Mouse (Mus musculus) lung, postnatal 36 days (tissue): ENCODE measurements around the gene Mllt3.
"Not testable (repeated sequence)": the region's sequence is repeated elsewhere in the genome, so short reads cannot be mapped to it uniquely, and the experiment has no call there.

Source experiments
- DNase-seq: peaks from one replicate; pipeline ENCODE4 v3.0.0; 2022; ENCODE audit warnings: mixed read lengths

Gene Mllt3

DNA sequence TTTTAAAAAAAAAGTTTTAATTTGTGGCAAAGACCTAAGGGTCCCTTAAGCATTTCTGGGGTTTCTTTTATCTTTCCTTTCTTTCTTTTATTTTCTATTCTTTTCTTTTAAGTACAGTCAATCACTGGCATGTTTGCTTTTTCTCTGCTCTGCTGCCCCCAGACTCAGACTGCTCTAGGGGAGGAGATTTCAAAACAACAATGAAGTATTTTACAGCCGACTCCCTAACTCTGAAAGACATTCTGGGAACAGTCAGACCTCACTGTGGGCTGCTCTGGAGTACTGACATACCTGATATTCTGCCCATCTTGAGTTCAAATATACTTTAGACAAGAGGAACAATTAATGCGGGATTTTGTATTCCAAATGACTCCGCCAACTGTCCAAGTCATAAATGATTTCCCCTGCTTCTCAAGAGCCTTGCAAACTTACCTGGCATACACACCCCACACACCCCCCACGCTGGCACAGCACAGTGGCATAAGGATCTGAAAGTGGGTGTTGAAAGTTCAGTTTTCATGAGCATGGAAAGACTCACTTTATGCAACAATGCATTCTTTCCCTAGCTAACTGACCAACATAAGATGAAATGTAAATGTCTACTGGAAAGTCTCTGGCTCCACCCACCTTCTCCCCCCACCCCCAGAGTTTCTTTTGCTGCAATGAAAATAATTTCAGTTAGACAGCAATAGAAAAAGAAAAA lies 21.1 kb downstream of the Mllt3 start:
- DNase-seq, result peak; percentile 43

DNA sequence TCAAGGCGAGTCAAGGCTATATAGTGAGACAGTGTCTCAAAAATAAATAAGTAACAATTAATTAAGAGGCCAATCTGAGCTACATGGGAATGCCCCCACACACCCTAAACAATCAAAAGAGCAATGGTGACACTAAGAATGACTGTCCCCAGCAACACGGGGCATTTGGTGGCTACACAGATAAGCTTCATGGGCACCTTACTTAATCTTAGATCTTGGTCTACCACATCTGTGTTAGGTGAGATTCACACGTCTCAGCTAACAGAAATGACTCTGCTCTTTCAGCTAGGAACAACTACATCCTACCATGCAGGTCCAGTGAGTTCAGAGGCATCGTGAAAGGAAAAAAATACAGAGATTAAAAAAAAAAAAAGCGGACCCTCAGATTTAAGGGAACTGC lies 22.7 kb downstream of the Mllt3 start:
- DNase-seq, result no peak

DNA sequence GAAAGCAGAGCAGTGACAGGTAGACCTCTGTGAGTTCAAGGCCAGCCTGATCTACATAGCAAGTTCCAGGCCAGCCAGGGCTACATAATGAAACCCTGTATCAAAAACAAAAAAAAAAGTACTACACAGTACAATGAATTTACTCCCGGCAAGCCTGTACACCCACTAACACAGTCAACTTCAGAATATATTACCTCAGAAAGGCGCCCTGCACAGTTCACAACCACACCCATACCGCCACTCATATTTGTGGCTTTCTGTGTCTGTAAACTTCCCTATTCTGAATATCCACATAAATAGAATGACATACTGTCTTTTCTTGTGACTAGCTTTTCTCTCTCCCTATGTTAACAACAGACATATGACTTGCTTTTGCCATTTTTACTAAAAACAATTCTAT lies 27.4 kb downstream of the Mllt3 start:
- DNase-seq, result peak; percentile 42

DNA sequence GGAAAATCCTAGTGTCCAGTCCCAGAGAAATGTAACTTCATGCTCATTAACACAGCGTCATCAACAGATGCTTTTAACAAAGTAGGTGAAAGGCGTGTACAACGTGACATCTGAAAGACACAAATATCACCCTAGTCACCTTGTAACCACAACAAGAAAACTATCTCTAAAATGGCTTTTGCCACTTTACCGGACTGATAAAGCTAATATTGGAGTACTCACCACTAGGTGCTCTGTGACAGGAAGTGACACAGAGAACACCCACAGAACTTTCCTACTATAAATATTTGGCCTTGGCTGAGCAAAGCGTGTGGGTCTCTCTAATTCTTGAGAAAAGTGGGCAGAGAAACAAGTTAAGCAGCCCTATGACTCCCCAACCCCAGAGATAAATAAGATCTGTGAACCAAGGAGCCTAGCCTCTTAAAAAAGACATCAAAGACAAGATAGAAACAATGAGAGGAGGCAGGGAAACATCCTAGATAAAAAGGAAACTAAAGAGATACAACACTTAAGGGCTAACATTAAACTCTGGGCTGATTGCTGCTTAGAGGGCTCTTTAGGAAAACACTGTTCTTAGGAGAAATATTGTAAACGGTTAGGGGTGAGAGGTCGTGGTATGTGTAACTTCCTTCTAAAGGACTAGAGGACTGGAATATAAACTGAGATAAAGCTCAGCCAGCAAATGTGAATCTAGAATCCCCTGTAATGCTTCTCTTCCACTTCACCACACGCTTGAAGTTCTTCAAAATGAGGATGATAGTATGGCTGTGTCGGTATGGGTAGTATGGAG lies 29.8 kb downstream of the Mllt3 start:
- peak; percentile 19 for DNase-seq

DNA sequence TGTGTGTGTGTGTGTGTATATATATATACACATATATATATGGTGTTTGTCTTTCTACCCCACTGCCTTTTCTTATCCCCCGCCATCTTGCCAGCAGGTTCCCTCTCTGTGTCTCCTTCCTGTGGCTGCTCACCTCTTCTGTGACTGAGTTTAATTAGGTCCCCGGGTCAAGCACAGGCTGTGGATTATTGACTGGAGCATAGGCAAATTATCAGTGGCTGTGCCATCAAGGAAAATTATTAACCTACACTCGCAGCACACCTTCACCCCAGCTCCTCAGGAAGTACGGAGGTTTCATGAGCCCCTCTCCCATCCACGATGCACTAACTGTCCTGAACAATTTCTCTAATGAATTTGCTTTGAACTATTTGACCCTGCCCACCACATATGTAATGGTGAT lies 41.5 kb downstream of the Mllt3 start:
- DNase-seq, result no peak

DNA sequence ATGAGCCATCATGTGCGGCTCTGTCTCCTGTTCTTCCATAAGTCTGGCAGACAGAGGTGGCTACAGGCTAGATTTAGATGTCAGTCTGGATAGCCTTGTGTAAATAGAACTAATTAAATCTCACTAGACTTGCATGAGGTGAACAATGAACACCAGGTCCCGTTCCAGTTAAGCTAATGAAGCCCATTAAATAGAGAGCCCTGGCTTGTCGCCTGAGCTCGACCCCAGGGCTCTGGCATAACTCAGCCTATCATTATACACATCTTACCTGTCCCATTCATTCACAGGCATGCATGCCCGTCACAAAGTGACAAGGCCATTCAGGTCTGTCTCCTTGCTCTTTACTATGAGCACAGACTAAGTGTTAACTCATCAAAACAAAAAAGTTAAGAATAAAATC lies 42.2 kb downstream of the Mllt3 start:
- no peak for DNase-seq

DNA sequence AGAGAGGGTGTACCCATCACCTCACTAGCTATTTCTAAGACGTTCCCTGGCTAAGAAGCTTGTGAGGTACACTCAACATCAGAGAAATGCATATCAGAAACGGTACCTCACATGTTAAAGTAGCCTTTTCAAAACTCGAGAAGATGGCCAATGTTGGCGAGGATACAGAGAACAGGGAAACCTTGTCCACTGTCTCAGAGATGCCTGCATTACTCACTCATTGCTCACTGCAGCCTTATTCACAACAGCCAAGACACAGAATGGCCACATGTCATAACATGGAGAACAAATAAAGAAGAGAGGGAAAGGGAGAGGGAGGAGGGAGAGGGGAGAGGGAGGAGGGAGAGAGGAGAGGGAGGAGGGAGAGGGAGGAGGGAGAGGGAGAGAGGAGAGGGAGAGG lies 47.9 kb downstream of the Mllt3 start:
- DNase-seq, result no peak

DNA sequence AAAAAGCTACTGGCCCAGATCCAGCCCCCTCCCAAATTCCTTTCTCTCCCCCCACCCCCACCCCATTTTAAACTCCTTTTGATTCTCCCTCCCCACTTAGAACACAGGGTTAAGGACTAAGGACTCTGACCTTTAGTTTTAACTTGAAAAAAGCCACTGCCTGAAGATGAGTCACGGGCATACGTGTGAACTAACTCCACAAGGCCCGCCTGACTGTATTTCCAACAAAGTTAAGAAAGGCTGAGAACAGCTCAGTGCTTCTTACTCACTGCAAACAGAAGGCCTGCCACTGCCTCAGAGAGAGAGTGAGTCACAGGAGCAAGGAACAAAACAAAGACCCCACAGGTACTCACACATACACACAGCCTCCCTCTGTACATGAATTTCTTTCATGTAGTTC lies 48.6 kb downstream of the Mllt3 start:
- peak; percentile 49 for DNase-seq

DNA sequence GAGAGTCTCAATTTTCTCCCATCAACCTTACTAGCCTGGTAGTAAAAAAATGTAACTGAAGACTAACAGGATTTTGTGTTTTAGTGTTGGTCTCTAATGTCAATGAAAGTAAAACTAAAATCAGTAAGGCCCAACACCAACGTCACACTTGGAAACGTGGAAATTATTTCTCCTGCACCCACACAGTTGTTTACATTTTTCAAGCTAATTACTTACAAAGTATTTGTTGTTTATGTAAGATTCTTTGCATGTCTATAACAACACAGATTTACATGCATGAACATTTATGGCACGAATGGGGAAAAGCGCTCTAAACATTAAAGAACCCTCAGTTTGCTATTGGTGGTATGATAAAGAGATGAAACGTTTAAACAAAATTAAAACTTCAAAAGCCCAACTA lies 49.1 kb downstream of the Mllt3 start:
- DNase-seq, result no peak

DNA sequence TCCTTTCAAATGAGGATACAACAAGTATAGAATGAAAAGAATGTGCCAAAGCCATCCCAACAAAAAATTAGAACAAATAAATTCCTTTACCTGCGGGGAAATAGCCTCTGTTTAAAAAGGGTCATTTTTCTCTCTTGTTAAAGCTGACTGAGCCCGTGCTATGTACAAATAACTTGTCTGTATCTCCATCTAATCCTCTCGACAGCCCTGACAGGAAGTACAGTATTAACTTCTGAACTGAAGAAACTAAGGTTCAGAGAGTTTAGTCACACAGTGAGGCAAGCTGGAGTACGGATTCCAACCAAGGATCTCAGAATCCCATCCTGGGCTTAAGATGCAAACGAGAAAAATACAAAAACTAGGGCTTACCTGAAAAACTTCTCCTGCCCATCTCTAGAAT lies 50.6 kb downstream of the Mllt3 start:
- no peak for DNase-seq

DNA sequence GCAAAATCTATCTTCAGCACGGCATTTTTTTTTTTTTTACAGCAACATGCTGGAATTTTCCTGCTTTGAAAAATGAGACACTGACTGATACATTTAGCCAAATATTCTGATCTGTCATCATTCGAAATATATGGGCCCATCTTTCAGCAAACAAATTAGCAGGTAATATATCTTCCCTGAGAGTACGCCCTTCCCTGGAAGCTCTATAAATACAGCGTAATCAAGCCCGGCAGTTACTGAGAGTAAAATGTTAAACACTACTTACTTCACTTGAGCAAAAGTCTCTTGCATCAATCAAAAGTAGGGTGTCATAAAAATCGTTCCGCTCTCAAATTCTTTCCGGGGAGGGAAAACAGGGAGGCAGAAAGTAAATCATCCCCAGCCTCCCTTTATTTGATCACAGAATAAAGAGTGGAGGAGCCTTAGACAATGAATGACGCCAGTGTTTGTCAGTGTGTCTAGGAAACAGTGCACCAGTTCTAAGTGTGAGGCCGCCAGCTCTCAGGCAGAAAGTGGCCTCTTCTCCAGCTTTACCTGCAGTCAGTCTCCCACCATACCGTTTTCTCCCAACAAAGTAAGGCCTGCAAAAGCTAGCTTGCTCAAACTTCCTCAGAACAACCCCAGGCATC lies 55.2 kb downstream of the Mllt3 start:
- DNase-seq, result no peak

DNA sequence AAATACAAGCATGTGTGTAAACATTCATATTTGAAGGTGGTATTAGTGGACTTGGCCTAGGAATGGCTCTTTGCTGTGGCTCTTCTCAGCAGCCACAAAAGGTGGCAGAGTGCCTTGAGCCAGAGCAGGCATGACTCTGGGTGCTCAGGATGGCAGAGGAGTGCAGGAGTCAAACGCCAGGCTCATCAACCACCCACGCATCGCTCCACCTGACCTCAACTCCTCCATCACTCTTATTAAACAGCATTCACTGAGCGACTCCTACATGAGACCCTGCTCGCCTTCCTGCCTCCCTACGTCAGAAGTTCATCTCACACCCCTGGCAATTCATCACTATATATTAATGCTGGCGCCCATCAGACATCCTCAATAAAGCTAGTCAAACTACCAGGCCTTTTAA lies 67.3 kb downstream of the Mllt3 start:
- no peak for DNase-seq

DNA sequence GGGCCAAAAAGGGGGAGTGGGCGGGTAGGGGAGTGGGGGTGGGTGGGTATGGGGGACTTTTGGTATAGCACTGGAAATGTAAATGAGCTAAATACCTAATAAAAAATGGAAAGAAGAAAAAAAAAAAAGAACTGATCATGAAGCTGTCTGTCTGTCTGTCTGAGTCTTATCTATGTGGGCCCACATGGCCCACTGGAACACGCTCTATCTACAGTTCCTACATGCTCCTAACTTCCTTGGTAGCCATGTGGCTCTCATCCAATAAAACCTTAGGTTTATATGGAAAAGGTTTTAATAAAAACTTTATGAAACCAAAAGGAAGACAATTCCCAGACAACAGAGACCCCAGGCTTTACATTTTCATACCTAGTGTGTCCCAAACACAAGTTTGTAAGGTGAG lies 68.3 kb downstream of the Mllt3 start:
- not testable (repeated sequence) for DNase-seq

DNA sequence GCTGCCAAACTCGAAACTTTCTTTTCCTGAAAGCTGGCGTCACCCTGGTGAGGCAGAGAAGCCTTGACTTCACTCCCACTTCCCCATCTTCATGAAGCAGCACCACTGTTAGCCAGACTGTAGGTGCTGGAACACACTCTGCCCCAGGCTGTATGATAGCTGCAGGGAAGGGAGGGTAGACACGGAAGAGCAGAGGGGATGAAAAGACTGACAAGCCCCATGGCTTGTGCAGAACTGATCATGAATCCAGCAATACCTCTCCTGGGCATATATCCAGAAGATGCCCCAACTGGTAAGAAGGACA lies 69.4 kb downstream of the Mllt3 start:
- no peak for DNase-seq

DNA sequence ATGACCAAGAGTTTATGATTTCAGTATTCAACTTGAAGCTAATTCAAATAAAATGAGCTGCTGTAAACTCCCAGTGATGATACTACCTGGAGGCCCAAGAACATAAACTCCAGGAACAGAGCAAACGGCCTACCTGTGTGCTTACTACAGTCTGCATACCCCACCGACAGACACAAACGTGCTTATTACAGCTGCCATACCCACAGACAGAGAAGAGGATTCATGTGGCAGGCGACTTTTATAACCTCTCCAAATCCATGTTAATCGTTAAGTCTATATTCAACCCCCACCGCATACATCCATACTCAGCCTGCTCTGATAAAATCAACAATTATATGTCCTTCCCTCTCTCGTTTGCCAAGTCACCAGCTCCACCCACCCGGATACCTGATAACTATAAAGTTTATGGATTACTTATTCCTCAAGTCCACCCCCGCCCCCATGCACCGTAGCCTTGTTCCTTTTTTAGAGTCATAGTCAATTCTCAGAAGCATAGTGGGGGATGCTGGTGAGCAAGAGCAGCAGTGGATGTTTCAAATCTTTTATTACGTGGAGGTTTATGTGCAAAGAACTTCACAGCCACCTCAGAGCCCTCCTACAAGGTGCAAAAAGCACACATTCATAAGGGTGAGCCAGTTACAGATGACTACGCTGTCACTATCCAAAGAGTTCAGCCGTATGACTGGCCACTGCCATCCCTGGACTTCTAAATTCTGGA lies 70.0 kb downstream of the Mllt3 start:
- no peak for DNase-seq

DNA sequence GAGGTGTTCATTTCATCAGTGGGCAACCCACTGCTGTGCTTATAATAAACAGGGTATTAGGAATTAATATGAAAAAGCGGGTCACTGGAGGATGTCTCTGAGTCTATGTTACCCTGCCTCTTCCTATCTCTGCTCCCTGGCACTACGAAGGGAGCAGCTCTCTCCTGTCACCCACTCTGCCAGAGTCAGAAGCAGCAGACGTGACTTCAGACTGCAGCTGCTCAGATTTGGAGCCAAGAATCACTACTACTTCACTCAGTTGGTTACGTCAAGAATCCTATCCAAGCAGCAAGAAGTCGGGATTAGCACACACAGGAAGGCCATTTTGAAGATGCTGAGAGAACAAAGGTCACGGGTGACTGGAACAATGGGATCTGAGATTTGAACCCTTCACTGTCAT lies 71.3 kb downstream of the Mllt3 start:
- no peak for DNase-seq

DNA sequence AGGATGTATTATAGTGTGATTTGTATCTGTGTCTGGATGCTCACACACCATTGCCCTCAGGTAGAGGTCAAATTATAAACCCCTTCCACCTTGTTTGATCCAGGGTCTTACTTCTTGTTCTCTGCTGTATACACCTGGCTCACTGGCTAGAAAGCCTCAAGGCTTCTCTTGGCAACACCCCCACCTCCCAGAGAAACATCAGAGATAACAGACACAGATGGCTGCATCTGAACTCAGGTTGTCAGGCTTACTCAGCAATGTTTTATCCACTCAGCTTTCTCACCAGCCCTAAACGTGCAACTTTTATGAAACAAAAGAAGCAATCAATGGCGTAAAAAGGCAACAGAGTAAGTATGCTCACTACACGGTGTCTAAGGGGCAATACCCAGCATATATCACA lies 75.3 kb downstream of the Mllt3 start:
- no peak for DNase-seq

DNA sequence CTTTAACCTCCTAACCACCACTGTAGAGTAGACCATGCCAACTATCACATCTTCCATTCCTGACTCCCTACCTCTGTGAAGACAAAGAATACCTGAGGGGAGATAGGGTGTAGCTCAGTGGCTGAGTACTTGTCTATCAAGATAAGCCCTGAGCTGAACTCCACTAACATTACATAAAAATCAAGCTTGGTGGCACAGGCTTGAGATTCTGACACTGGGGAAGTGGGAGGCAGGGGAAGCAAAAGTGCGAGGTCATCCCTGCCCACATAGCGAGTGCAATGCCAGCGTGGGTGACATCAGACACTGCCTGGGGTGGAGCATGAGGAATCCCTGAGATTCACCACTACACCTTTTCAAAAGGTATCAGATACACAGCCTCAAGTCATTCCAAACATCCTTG lies 76.0 kb downstream of the Mllt3 start:
- DNase-seq, result no peak

DNA sequence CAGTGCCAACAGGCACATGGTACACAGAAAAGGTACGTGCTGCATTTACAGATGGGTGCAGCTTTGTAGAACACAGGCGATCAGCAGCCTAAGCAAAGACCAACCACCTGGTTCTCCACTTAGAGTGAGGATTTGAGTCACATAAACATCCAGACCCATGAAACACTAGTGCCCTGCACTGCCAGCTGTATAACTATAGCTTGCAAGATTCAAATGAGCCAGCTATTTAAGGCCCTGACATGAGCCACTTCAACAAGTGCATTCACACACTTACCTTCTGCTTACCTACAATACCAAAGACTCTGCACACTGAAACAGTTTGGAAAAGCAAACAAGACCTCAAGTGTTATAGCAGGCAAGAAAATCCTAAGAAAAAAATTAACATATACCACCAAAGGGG lies 78.0 kb downstream of the Mllt3 start:
- DNase-seq, result no peak

DNA sequence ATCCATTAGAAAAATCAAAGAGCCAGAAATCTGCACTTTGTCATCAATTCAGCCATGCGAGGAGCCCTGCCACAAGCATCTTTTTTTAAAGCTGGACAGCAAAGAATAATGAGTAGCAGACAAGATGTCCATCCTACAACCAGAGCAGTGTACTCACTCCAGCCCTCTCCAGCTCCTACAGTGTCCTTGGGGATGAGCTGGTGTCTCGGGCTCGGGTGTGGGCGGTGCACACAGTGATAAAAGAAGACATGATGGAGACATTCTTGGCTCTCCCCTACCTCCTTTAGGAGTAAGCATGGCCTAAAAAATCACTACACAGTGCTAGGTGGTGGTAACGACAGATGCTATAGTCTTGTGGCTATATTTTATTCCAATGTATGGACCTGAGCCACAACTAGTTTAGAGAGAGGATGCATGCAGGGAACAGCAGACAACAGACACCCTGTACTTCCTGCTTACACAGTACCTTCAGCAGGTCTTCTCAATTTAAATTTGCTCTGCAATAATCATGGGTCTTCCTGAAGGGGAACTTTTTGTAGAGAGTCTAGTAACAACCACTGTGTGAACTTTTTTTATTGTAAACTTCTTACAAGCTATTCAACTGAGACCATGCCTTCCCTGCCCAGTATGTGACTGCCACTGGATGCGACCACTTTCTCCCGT lies 78.6 kb downstream of the Mllt3 start:
- DNase-seq, result no peak

DNA sequence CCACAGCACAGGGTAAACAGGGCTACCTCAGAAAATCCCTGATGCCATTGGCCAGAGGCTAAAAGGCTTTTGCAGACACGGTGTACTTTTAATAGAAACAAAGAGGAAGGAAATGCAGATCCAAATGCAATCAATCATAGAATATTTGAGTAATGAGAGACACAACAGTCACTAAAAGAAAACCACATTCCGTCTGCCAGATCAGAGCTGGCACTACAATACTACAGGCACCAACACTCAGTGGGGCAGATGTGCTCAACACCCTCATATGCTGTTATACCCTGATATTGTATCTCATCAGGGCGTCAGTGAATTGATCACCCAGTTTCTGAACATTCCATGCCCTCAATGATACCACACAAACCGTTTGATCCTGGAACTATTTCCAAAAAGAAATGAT lies 79.4 kb downstream of the Mllt3 start:
- no peak for DNase-seq

DNA sequence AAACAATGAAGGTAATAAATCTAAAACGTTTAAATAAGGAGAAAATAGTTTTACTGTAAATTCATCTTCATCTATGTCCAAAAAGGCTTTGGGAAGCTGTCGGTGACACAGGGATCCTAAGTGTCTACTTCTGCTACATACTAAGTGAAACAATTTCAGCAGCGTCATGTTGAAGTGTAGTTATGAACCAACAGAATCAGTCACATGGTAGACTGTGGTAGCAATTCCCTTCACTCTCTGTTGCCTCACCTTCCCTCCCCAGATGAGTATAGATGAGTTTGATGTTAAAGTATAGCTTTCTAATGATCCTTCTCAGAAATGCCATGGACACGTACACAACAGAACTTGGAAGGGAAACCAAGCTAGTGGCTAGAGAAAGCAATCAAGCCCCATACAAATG lies 79.9 kb downstream of the Mllt3 start:
- no peak for DNase-seq

DNA sequence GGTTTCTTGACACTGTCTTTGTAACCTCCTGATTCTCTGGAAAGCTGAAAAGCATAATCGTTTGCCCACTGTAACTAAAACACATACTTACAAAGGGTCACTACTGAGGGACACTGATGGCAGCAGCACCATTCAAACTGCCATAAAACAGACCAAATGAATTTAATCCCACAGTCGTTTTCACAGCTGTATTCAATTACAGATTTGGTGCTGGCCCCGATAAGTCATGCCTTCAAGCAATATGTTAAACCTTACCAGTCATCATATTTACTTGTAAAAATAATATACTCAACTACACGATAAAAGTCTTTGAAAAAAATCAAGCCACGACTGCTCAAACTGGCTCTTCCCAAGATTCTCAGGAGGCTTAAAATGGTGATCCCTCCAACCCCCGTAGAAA lies 83.7 kb downstream of the Mllt3 start:
- DNase-seq, result no peak
